Mouse (Mus musculus) lung, postnatal 10 days (tissue): ENCODE measurements at regions not wholly inside any gene's neighbourhood (a gene's known extent, or its start where the extent isn't known, plus 50 kb on each side); places are given as distances from the start of the nearest gene placed in this dataset.

Experiments used
- DNase-seq: peaks from one replicate; pipeline ENCODE4 v3.0.0; 2021

GRCm38 (mm10) chr15:63527318-63527717, 317.7 kb downstream of the Gsdmc2 start:
- DNase-seq = no peak

GRCm38 (mm10) chr15:63526820-63527219, 318.2 kb downstream of the Gsdmc2 start:
- DNase-seq = no peak

GRCm38 (mm10) chr15:63517301-63517700, 327.7 kb downstream of the Gsdmc2 start:
- DNase-seq = no peak

- DNase-seq = no peak
These were observed 344.5 kb downstream of the Gsdmc2 start for GRCm38 (mm10) chr15:63500453-63500852.

- DNase-seq = no peak
These were observed 346.5 kb downstream of the Gsdmc2 start for GRCm38 (mm10) chr15:63498483-63498882.

- DNase-seq = no peak
These were observed 347.8 kb downstream of the Gsdmc2 start for GRCm38 (mm10) chr15:63497207-63497606.

GRCm38 (mm10) chr15:63484910-63485309, 360.1 kb downstream of the Gsdmc2 start:
- DNase-seq = peak; percentile 4

- DNase-seq = peak; percentile 3
These were observed 360.6 kb downstream of the Gsdmc2 start for GRCm38 (mm10) chr15:63484217-63484887.

GRCm38 (mm10) chr15:63479270-63479805, 365.6 kb downstream of the Gsdmc2 start:
- no peak for DNase-seq

- no peak for DNase-seq
These were observed 378.1 kb downstream of the Gsdmc2 start for GRCm38 (mm10) chr15:63466916-63467315.

- no peak for DNase-seq
These were observed 392.4 kb downstream of the Gsdmc2 start for GRCm38 (mm10) chr15:63452529-63452928.

- DNase-seq = no peak
These were observed 398.7 kb downstream of the Gsdmc2 start for GRCm38 (mm10) chr15:63446288-63446687.

GRCm38 (mm10) chr15:63445016-63445415, 400.0 kb downstream of the Gsdmc2 start:
- DNase-seq = no peak

- no peak for DNase-seq
These were observed 402.7 kb downstream of the Gsdmc2 start for GRCm38 (mm10) chr15:63442146-63442780.

- DNase-seq = peak; percentile 10
These were observed 432.3 kb downstream of the Gsdmc2 start for GRCm38 (mm10) chr15:63412649-63413048.

- DNase-seq = no peak
These were observed 433.2 kb downstream of the Gsdmc2 start for GRCm38 (mm10) chr15:63411771-63412118.

GRCm38 (mm10) chr15:63410994-63411770, 433.8 kb downstream of the Gsdmc2 start:
- DNase-seq = no peak

- DNase-seq = no peak
These were observed 444.5 kb downstream of the Gsdmc2 start for GRCm38 (mm10) chr15:63400445-63400844.

GRCm38 (mm10) chr15:63400011-63400410, 445.0 kb downstream of the Gsdmc2 start:
- no peak for DNase-seq

GRCm38 (mm10) chr15:63397485-63397884, 447.5 kb downstream of the Gsdmc2 start:
- DNase-seq = no peak

- no peak for DNase-seq
These were observed 467.7 kb downstream of the Gsdmc2 start for GRCm38 (mm10) chr15:63377258-63377657.

- DNase-seq = no peak
These were observed 473.5 kb downstream of the Gsdmc2 start for GRCm38 (mm10) chr15:63371328-63372023.

GRCm38 (mm10) chr15:63364473-63364872, 480.5 kb downstream of the Gsdmc2 start:
- DNase-seq = peak; percentile 21
